Mouse (Mus musculus): Measurements from ENCODE around the gene Kmt2d. TPM values are rescaled to one million over a fixed set of nuclear protein-coding genes. Genes with fewer than 3 reads are reported as not detected.
A peak's percentile ranks its signal among the peaks of the same experiment; 100 is the strongest.

The Kmt2d gene
- polyA plus RNA-seq, 1 experiment from 2014 or later: 17.6 TPM

DNA sequence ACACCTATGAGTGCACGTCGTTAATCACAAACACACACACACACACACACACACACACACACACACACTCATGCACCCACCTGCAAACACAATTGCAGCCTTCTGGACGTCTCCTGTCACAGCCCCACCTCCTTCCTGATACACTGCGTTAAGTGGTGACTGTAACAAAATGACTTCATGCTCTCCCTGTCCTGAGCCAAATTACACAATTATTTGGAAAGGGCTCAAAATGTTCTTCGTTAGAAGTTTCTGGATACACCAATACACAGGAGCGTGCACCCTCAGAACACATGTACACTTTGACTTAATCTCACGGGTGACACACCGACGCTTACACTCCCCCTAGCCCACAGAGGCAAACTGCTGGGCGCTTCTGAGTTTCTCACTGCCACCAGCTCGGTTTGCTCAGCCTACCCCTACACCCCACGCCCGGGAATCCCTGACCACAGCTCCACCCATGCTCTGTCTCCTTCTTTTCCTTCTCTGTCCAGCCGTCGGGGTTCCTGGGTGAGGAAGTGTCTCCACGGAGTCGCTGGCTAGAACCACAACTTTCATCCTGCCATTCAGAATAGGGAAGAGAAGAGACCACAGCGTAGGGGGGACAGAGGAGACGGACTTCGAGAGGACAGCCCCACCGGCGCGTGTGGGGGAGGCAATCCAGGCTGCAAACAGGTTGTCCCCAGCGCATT, 81.9 kb downstream of the Kmt2d start:
- Histone ChIP-seq H3K27ac (replicated peaks; ENCODE audit: low read depth, low read length) (no peak overlapping the region), H3K4me2 (ENCODE audit: low read depth, severe bottlenecking) (peak overlapping the region; percentile 31), H3K27me3 (ENCODE audit: control insufficient read depth, insufficient read depth, low read length) (peaks cover 71% of the 10 kb centered on the region), H3K36me3 (ENCODE audit: control insufficient read depth, insufficient read depth, low read length) (peaks cover 3% of the 10 kb centered on the region; the same call in 1 of the 2 replicates), H3K4me3 (ENCODE audit: low read depth, low read length) (no peak overlapping the region), H3K9me3 (ENCODE audit: control insufficient read depth, low read length) (no peaks in the 10 kb centered on the region), H3K9ac (ENCODE audit: low read length) (no peak overlapping the region), H3K4me1 (ENCODE audit: control insufficient read depth, insufficient read depth, low read length) (peaks cover 12% of the 10 kb centered on the region; the same call in 1 of the 2 replicates)
- ATAC-seq (ENCODE audit: insufficient number of reproducible peaks, low FRiP score, low TSS enrichment, low read depth): no peak
- DNase-seq (ENCODE audit: low spot score): no peak
- WGBS: 14% methylated on average over 24 of the region's 24 CpGs

DNA sequence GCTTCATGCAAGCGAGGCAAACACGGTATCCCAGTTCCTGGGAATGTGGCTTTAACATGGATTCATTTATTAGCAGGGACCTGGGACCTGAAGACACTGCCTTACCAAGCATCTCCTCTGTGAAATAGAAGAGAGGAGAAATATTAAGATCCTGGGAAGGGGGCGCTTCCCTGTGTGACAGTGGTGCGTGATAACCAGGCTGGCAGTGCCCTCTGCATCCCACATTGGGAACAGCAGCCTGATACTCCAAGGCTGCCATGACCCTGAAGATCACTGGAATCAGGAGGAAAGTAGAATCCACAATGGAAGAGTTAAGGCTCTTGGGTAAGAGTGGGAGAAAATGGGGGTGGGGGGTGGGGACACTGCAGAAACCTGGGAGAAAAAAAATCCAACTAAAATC, 83.1 kb downstream of the Kmt2d start:
- no peak overlapping the region for H3K4me2 ChIP-seq (ENCODE audit: low read depth, severe bottlenecking)
- no peak for ATAC-seq (ENCODE audit: insufficient number of reproducible peaks, low FRiP score, low TSS enrichment, low read depth)
- H3K4me1 ChIP-seq (ENCODE audit: control insufficient read depth, insufficient read depth, low read length): 0 out of 2 replicates have a peak, but pooled peaks cover 8% of the 10 kb centered on the region
- no peak overlapping the region for H3K9ac ChIP-seq (ENCODE audit: low read length)
- no peak for DNase-seq (ENCODE audit: low spot score)
- 37% methylated on average over 4 of the region's 4 CpGs for WGBS
- no peak overlapping the region for H3K4me3 ChIP-seq (ENCODE audit: low read depth, low read length)
- H3K27ac ChIP-seq (replicated peaks; ENCODE audit: low read depth, low read length): no peak overlapping the region
- no peaks in the 10 kb centered on the region for H3K9me3 ChIP-seq (ENCODE audit: control insufficient read depth, low read length)
- H3K27me3 ChIP-seq (ENCODE audit: control insufficient read depth, insufficient read depth, low read length): peaks cover 59% of the 10 kb centered on the region
- peaks cover 3% of the 10 kb centered on the region; the same call in 1 of the 2 replicates for H3K36me3 ChIP-seq (ENCODE audit: control insufficient read depth, insufficient read depth, low read length)

DNA sequence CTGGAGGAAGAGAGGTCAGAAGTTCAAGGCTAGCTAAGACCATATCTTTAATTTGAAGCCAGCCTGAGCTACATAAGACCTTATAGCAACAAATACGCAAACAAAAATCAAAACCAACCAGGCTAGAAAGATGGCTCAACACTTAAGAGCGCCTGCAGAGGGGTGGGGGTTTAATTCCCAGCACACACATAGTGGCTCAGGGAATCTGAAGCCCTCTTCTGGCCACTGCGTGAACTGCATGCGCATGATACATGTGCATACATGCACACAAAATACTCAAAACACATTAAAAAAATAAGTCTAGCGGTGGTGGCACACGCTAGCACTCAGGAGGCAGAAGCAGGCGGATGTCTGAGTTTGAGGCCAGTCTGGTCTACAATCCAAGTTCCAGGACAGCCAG, 85.3 kb downstream of the Kmt2d start:
- Histone ChIP-seq H3K4me1 (ENCODE audit: control insufficient read depth, insufficient read depth, low read length) (0 out of 2 replicates have a peak, but pooled peaks cover 5% of the 10 kb centered on the region), H3K27me3 (ENCODE audit: control insufficient read depth, insufficient read depth, low read length) (peaks cover 52% of the 10 kb centered on the region), H3K27ac (replicated peaks; ENCODE audit: low read depth, low read length) (no peak overlapping the region), H3K9me3 (ENCODE audit: control insufficient read depth, low read length) (no peaks in the 10 kb centered on the region), H3K36me3 (ENCODE audit: control insufficient read depth, insufficient read depth, low read length) (peaks cover 3% of the 10 kb centered on the region; the same call in 1 of the 2 replicates), H3K4me2 (ENCODE audit: low read depth, severe bottlenecking) (no peak overlapping the region), H3K4me3 (ENCODE audit: low read depth, low read length) (no peak overlapping the region), H3K9ac (ENCODE audit: low read length) (no peak overlapping the region)
- ATAC-seq (ENCODE audit: insufficient number of reproducible peaks, low FRiP score, low TSS enrichment, low read depth): no peak
- WGBS: 35% methylated on average over 7 of the region's 7 CpGs
- DNase-seq (ENCODE audit: low spot score): peak; percentile 69

Other genes with a start within 250 kb of the Kmt2d start
- gene Cacnb3, start 240.4 kb downstream of the Kmt2d start, polyA plus RNA-seq (2014; fragmentation: Nextera tagmentation; extraction: Ambion mirVana): 23.4 and 25.1 TPM in 2 replicates
- 24.8 and 27.7 TPM in 2 replicates for gene Ddx23, start 208.3 kb downstream of the Kmt2d start, polyA plus RNA-seq (2014; fragmentation: Nextera tagmentation; extraction: Ambion mirVana)
- 0.29 and 0.37 TPM in 2 replicates for gene Rnd1, start 193.7 kb downstream of the Kmt2d start, polyA plus RNA-seq (2014; fragmentation: Nextera tagmentation; extraction: Ambion mirVana)
- gene Ccdc65, start 163.0 kb downstream of the Kmt2d start, polyA plus RNA-seq (2014; fragmentation: Nextera tagmentation; extraction: Ambion mirVana): 0.48 and 1.3 TPM in 2 replicates
- 24.3 and 25.7 TPM in 2 replicates for gene Fkbp11, start 143.0 kb downstream of the Kmt2d start, polyA plus RNA-seq (2014; fragmentation: Nextera tagmentation; extraction: Ambion mirVana)
- 34.7 and 36.4 TPM in 2 replicates for gene Arf3, start 108.0 kb downstream of the Kmt2d start, polyA plus RNA-seq (2014; fragmentation: Nextera tagmentation; extraction: Ambion mirVana)
- 0.81 and 1.5 TPM in 2 replicates for gene Wnt10b, start 93.1 kb downstream of the Kmt2d start, polyA plus RNA-seq (2014; fragmentation: Nextera tagmentation; extraction: Ambion mirVana)
- not detected in 2 replicates for gene Wnt1, start 81.3 kb downstream of the Kmt2d start, polyA plus RNA-seq (2014; fragmentation: Nextera tagmentation; extraction: Ambion mirVana)
- not detected in 2 replicates for gene Ddn, start 61.7 kb downstream of the Kmt2d start, polyA plus RNA-seq (2014; fragmentation: Nextera tagmentation; extraction: Ambion mirVana)
- gene Prkag1, start 39.7 kb downstream of the Kmt2d start, polyA plus RNA-seq (2014; fragmentation: Nextera tagmentation; extraction: Ambion mirVana): 79.3 and 84.6 TPM in 2 replicates
- gene Rhebl1, start 23.3 kb upstream of the Kmt2d start, polyA plus RNA-seq (2014; fragmentation: Nextera tagmentation; extraction: Ambion mirVana): 19.8 and 22.2 TPM in 2 replicates
- 0.15 and 0.23 TPM in 2 replicates for gene Dhh, start 27.3 kb upstream of the Kmt2d start, polyA plus RNA-seq (2014; fragmentation: Nextera tagmentation; extraction: Ambion mirVana)
- gene Lmbr1l, start 47.0 kb upstream of the Kmt2d start, polyA plus RNA-seq (2014; fragmentation: Nextera tagmentation; extraction: Ambion mirVana): 5.5 and 6.2 TPM in 2 replicates
- gene Tuba1b, start 63.4 kb upstream of the Kmt2d start, polyA plus RNA-seq (2014; fragmentation: Nextera tagmentation; extraction: Ambion mirVana): 2,238 and 2,358 TPM in 2 replicates
- not detected in 2 replicates for gene Gm49450, start 82.3 kb upstream of the Kmt2d start, polyA plus RNA-seq (2014; fragmentation: Nextera tagmentation; extraction: Ambion mirVana)
- gene Tuba1a, start 82.5 kb upstream of the Kmt2d start, polyA plus RNA-seq (2014; fragmentation: Nextera tagmentation; extraction: Ambion mirVana): 1,453 and 1,516 TPM in 2 replicates
- gene Tuba1c, start 158.7 kb upstream of the Kmt2d start, polyA plus RNA-seq (2014; fragmentation: Nextera tagmentation; extraction: Ambion mirVana): 146 and 157 TPM in 2 replicates
- 0.10 and 0.11 TPM in 2 replicates for gene Prph, start 184.0 kb upstream of the Kmt2d start, polyA plus RNA-seq (2014; fragmentation: Nextera tagmentation; extraction: Ambion mirVana)
- 33.4 and 37.2 TPM in 2 replicates for gene Troap, start 203.4 kb upstream of the Kmt2d start, polyA plus RNA-seq (2014; fragmentation: Nextera tagmentation; extraction: Ambion mirVana)
- gene C1ql4, start 216.6 kb upstream of the Kmt2d start, polyA plus RNA-seq (2014; fragmentation: Nextera tagmentation; extraction: Ambion mirVana): not detected in 2 replicates
- gene Dnajc22, start 222.0 kb upstream of the Kmt2d start, polyA plus RNA-seq (2014; fragmentation: Nextera tagmentation; extraction: Ambion mirVana): 0.61 and 0.62 TPM in 2 replicates